Mouse (Mus musculus) forebrain, embryonic 14.5 days (tissue): ENCODE data around the gene Cyfip2. TPM values are rescaled to one million over a fixed set of nuclear protein-coding genes. Genes with fewer than 3 reads are reported as not detected.

Experiments
- ATAC-seq: fragments of 200-750 bp; cut with Nextera tagmentation; 2 replicates; pipeline ENCODE4 v1.8.0; 2017; ENCODE audit warnings: mild to moderate bottlenecking, moderate library complexity
- DNase-seq: peaks from one replicate; pipeline ENCODE4 v3.0.0-alpha.2; 2015; ENCODE audit warnings: low spot score
- H3K27ac ChIP-seq: fragments of 300-500 bp; sonication (generic); 2 replicates; pipeline ENCODE4 v1.5.1; 2014; ENCODE audit warnings: low read depth, mild to moderate bottlenecking, control low read depth, low read length, moderate library complexity
- H3K27me3 ChIP-seq: fragments of 300-500 bp; sonication (generic); replicated peaks from 2 replicates; pipeline ENCODE4 v1.6.1; 2014; ENCODE audit warnings: low read length, control low read depth, mixed read lengths; ENCODE audit not compliant: control insufficient read depth, insufficient read depth
- H3K36me3 ChIP-seq: fragments of 300-500 bp; sonication (generic); 2 replicates; pipeline ENCODE4 v1.6.1; 2014; ENCODE audit warnings: low read length, control low read depth; ENCODE audit not compliant: control insufficient read depth, insufficient read depth
- H3K4me1 ChIP-seq: fragments of 300-500 bp; sonication (generic); 2 replicates; pipeline ENCODE4 v1.6.1; 2014; ENCODE audit warnings: antibody characterized with exemption, low read length, control low read depth; ENCODE audit not compliant: control insufficient read depth, insufficient read depth
- H3K4me2 ChIP-seq: fragments of 300-500 bp; sonication (generic); 2 replicates; pipeline ENCODE4 v1.6.1; 2014; ENCODE audit warnings: mild to moderate bottlenecking, control low read depth, low read length
- H3K4me3 ChIP-seq: fragments of 300-500 bp; sonication (generic); 2 replicates; pipeline ENCODE4 v1.5.1; 2014; ENCODE audit warnings: low read depth, low read length, control low read depth
- H3K9ac ChIP-seq: fragments of 300-500 bp; sonication (generic); 2 replicates; pipeline ENCODE4 v1.6.1; 2014; ENCODE audit warnings: mild to moderate bottlenecking, low read length, control low read depth, moderate library complexity
- H3K9me3 ChIP-seq: fragments of 300-500 bp; sonication (generic); replicated peaks from 2 replicates; pipeline ENCODE4 v1.6.1; 2016; ENCODE audit warnings: low read length, control low read depth, mixed read lengths; ENCODE audit not compliant: control insufficient read depth
- WGBS: fragments of 180-500 bp; shearing (Covaris S2); extraction: QIAGEN DNeasy Blood & Tissue Kit; methylation state at CpG from one replicate; pipeline ENCODE4 v1.1.7; 2014; 5-methylcytosine and 5-hydroxymethylcytosine counted together
- polyA plus RNA-seq: library from polyadenylated mRNA; unstranded; fragments of >200 nt; fragmentation: Nextera tagmentation; extraction: Ambion mirVana; gene quantifications from 2 replicates; pipeline ENCODE4 v1.2.1, GENCODE M21; 2014

Gene Cyfip2
- polyA plus RNA-seq, 1 experiment from 2014 or later, result 57.8 TPM

DNA sequence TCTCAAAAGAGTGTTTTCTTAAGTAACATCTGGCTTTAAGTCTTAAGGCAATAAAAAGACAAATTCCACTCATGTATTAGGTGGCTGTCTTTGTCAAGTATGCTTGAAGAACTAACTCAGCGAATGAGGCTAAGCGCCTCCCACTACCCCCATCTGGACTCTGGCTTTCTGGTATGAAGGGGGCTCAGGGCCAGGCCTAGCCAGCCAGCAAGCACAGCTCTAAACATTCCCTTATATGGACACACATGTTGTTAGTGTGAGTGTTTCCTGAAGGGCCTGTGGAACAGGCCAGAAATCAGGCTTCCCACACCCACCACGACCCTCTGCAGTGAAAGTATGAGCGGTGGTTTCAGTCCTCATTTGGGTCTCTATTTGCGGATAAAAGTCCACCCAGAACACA lies 98.8 kb downstream of the Cyfip2 start:
- WGBS, result 79% methylated on average over 5 of the region's 5 CpGs
- no peak for ATAC-seq
- Histone ChIP-seq H3K9me3 (no peaks in the 10 kb centered on the region), H3K9ac (no peak overlapping the region), H3K27ac (no peak overlapping the region), H3K4me2 (no peak overlapping the region), H3K4me3 (no peak overlapping the region), H3K4me1 (no peaks in the 10 kb centered on the region), H3K36me3 (peaks cover 21% of the 10 kb centered on the region), H3K27me3 (no peaks in the 10 kb centered on the region)
- no peak for DNase-seq

DNA sequence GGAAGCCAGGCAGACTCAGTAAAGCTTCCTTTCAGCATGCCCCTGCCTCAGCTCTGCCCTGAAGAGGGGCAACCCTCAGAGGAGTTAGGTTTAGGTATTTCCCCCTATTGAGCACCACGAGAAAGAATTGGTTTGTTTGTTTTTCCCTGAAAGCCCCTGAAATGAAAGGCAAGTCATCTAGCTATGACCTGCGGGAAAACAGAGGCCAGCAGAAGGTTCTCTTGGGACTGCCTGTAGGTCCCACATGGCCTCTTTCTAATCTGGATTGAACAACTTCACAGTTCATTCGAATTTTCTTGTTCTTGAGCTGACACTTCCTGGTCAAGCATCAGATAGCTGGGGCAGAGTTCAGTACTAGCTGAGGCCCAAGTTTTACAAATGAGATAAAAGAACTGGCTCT lies 100.8 kb downstream of the Cyfip2 start:
- DNase-seq, result no peak
- no peaks in the 10 kb centered on the region for H3K9me3 ChIP-seq
- H3K27ac ChIP-seq, result no peak overlapping the region
- H3K36me3 ChIP-seq, result peaks cover 41% of the 10 kb centered on the region
- H3K4me2 ChIP-seq, result no peak overlapping the region
- H3K9ac ChIP-seq, result no peak overlapping the region
- 49% methylated on average over 3 of the region's 3 CpGs for WGBS
- H3K27me3 ChIP-seq, result no peaks in the 10 kb centered on the region
- no peak for ATAC-seq
- no peaks in the 10 kb centered on the region for H3K4me1 ChIP-seq
- H3K4me3 ChIP-seq, result no peak overlapping the region

DNA sequence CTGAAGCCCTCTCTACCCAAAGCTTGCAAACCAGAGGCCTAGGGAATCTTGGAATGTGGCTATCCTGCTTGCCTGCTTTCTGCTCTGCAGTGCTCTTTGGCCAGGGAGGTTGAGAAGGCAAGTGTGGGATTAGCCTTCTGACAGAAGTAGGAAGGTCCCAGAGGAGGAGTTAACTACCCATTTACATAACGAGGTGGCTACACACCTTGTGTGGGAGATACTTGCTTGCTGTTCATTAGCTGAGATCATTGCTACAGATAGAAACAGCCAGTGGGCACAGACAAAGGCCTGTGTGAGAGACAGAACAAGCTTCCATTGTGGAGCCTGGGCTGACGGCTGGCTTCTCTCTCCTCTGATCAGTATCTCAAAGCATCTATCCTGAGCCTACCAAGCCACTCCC lies 102.8 kb downstream of the Cyfip2 start:
- H3K4me1 ChIP-seq, result no peaks in the 10 kb centered on the region
- H3K9me3 ChIP-seq, result no peaks in the 10 kb centered on the region
- 19% methylated on average over 2 of the region's 2 CpGs for WGBS
- H3K27ac ChIP-seq, result no peak overlapping the region
- ATAC-seq (no peak), DNase-seq (no peak)
- no peak overlapping the region for H3K4me3 ChIP-seq
- no peak overlapping the region for H3K4me2 ChIP-seq
- H3K9ac ChIP-seq, result no peak overlapping the region
- peaks cover 59% of the 10 kb centered on the region for H3K36me3 ChIP-seq
- no peaks in the 10 kb centered on the region for H3K27me3 ChIP-seq

DNA sequence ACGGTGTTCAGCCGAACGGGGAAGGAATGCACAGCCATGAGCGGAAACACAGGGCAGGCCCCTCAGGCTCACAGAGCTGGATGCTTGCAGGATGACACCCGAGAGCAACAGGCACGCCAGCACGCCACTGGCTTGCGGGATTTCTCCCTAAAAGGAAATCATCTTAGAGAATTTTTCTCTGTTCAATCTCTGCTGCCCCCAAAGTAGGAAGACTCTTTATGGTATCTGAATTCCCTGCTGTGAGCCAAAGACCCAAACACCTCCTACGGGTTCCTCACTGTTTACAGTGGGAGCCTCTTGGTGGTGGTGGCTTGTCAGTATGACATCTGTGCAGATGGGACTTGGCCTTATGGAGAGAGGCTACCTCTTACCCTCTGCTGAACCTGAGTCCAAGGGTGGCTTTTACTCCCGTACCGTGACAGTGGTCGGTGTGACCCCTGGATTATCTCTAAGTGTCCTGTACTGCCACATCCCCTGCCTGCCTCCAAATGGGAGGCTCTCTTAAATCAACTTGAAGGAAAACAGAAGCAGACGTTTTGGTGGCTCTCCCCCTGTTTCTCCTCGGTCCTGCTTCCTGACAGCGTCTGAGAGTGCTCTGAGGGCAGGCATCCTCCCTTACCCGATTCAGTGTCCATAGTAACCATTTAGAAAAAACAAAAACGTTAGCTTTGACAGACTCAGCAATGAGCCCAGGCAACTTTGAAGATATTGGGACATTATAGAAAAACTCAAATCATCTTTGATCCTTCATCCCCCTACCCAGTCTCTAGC lies 106.8 kb downstream of the Cyfip2 start:
- no peak overlapping the region for H3K4me3 ChIP-seq

DNA sequence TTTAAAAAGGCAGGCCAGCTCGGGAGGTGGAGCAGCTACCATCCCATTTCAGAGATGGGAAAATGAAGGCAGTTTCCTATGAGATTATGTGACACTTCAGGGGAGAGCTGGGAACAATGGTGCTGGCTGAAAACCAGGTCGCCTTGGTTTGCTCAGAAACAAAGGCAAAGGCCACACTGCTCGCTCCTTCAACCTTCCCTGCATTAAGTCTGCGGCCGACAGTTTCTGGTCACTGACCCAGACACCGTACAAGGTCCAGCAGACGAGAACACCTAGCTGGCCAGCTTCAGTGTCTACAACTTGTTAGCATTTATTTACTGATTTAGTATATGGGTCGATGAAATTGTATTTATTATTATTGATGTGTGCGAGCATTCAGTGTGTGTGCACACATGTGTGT lies 107.8 kb downstream of the Cyfip2 start:
- ATAC-seq (no peak), DNase-seq (no peak)
- no peak overlapping the region for H3K27ac ChIP-seq
- whole genome bisulfite sequencing, result 89% methylated on average over 9 of the region's 9 CpGs
- H3K36me3 ChIP-seq, result peaks cover 78% of the 10 kb centered on the region
- H3K4me3 ChIP-seq, result no peak overlapping the region
- no peak overlapping the region for H3K4me2 ChIP-seq
- H3K4me1 ChIP-seq, result no peaks in the 10 kb centered on the region
- no peaks in the 10 kb centered on the region for H3K27me3 ChIP-seq
- H3K9me3 ChIP-seq, result no peaks in the 10 kb centered on the region
- no peak overlapping the region for H3K9ac ChIP-seq

More for the DNA sequence above, 106.8 kb downstream of the Cyfip2 start:
- Histone ChIP-seq H3K9me3 (no peaks in the 10 kb centered on the region), H3K4me2 (no peak overlapping the region), H3K4me1 (no peaks in the 10 kb centered on the region), H3K9ac (no peak overlapping the region), H3K36me3 (peaks cover 72% of the 10 kb centered on the region), H3K27me3 (no peaks in the 10 kb centered on the region), H3K27ac (no peak overlapping the region)
- no peak for ATAC-seq
- no peak for DNase-seq
- WGBS, result 83% methylated on average over 17 of the region's 17 CpGs

DNA sequence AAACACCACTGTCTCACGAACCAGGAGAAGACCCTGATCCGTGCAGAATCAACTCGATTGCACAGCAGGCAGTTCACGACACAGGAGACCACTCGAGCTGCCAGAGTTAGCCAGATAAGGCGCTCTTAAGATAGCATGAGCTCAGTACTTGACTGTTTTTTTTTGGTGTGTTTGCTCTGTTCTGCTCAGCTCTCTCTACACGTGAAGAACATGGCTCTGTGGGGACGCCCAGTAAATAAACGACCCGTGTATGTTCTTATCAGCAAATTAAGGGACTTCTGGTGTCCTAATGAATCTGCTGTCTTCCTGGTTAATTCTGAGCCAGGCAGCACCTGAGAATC lies 110.1 kb downstream of the Cyfip2 start:
- no peak overlapping the region for H3K27ac ChIP-seq
- DNase-seq (no peak), ATAC-seq (no peak)
- H3K4me1 ChIP-seq, result no peaks in the 10 kb centered on the region
- H3K4me2 ChIP-seq, result no peak overlapping the region
- H3K36me3 ChIP-seq, result peaks cover 80% of the 10 kb centered on the region
- no peaks in the 10 kb centered on the region for H3K9me3 ChIP-seq
- no peak overlapping the region for H3K9ac ChIP-seq
- no peaks in the 10 kb centered on the region for H3K27me3 ChIP-seq
- H3K4me3 ChIP-seq, result no peak overlapping the region
- 81% methylated on average over 10 of the region's 10 CpGs for WGBS

DNA sequence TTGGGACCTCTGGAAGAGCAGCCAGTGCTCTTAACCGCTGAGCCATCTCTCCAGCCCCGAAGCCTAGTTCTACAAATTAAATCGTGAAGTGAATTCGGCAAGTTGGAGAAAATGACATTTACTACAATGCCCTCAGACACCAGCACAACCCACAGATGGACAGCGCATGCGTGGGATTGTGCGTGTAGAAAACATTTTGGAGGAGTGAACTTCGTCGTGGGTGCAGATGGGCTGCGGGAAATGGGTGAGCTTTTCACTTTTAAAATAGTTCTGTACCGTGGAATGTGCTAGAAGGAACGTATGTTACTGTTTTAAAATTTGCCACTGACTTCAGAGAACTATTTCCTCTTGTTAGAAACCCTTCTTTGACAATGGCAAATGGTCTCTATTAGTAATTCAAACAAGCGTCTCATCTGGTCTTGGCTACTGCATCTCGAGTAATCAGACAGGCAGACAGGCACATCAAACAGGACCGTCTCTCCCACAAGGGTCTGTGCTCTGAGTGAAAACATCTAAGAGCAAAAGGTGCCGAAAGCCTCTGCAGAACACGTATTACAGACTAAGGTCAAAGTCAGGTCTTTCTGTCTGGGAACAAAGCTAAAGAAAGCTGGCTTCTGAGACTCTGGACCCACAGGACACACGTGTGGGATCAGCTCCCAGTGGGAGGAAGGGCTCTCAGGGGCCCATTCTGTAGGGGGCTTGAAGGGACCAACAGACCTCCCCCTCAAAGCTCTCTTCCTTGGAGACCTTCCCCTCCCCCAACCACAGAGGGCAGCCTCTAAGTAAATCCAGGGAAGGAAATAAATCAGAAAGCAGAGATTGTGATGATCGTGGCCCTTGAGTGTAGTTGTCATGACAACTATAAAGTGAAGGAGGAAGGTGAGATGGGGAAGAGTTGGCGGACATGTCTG lies 110.8 kb downstream of the Cyfip2 start:
- no peak for DNase-seq
- Histone ChIP-seq H3K9me3 (no peaks in the 10 kb centered on the region), H3K4me1 (no peaks in the 10 kb centered on the region), H3K9ac (no peak overlapping the region), H3K36me3 (peaks cover 80% of the 10 kb centered on the region), H3K4me2 (no peak overlapping the region), H3K27ac (no peak overlapping the region), H3K4me3 (no peak overlapping the region), H3K27me3 (no peaks in the 10 kb centered on the region)
- 83% methylated on average over 20 of the region's 20 CpGs for WGBS
- no peak for ATAC-seq

DNA sequence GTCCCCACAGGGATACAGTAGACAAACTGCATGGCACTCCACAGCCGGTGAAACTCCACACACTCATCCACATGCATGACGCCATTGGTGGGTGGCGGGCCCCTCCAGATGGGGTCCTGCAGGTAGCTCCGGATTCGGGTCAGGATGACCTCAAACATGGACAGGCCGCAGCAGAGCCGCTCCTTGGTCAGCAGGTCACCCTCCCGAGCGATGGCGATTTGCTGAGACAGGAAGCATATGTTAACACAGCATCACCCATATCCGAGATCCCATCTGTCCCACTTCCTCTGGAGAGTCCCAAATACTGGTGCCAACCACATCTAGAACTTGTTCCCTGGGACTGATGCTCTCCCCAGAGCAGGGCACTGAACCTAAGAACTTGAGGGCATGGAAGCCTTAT lies 112.0 kb downstream of the Cyfip2 start:
- ATAC-seq (no peak), DNase-seq (no peak)
- H3K4me2 ChIP-seq, result no peak overlapping the region
- H3K4me1 ChIP-seq, result no peaks in the 10 kb centered on the region
- no peak overlapping the region for H3K9ac ChIP-seq
- no peak overlapping the region for H3K27ac ChIP-seq
- H3K4me3 ChIP-seq, result no peak overlapping the region
- 95% methylated on average over 11 of the region's 11 CpGs for WGBS
- no peaks in the 10 kb centered on the region for H3K27me3 ChIP-seq
- H3K9me3 ChIP-seq, result no peaks in the 10 kb centered on the region
- H3K36me3 ChIP-seq, result peaks cover 81% of the 10 kb centered on the region

DNA sequence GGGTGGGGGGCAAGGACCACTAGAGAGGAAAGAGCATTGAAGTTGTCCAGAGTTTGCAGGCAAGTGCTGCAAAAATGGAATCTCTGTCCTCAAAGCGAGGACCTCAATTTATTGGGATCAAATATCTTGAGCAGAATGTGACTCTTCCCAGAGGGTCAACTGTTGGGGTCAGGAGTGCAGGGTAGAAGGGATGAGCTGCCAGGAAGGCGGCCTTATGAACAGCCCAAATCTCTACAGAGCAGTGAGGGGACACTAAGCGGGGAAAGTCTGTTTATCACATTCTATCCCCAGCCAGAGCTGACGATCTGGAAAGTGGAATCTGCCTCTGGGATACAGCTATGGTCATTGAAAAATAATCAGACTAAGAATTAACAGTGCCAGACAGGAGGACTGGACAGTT lies 118.5 kb downstream of the Cyfip2 start:
- Histone ChIP-seq H3K9ac (no peak overlapping the region), H3K9me3 (no peaks in the 10 kb centered on the region), H3K27ac (no peak overlapping the region), H3K4me3 (no peak overlapping the region), H3K36me3 (peaks cover 54% of the 10 kb centered on the region), H3K4me1 (no peaks in the 10 kb centered on the region), H3K27me3 (no peaks in the 10 kb centered on the region), H3K4me2 (no peak overlapping the region)
- 91% methylated on average over 4 of the region's 4 CpGs for WGBS
- DNase-seq, result no peak
- no peak for ATAC-seq
